In the genomic region with DNA sequence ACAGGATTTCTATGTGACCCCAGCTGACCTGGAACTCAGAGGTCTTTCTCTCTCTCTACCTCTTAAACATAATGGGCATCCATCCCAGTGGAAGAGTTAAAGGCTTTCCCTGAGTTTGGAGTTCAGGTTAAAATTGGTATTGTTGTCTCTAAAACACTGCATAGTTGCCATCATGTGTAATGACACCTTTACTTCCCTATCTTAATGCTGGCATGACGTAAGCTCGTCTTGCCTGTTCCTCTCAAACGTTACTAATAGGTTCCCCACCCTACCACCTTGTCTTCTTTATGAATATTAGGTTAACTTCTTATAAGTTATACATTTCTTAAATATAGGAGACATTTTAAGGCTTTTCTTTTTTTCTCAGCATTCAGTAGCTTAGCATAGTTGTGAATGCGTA, we compare ENCODE assay signal across 17 mouse cellular contexts. TPM values are rescaled to one million over a fixed set of nuclear protein-coding genes. Genes with fewer than 3 reads are reported as not detected.
DNase-seq lines count a peak whose midpoint lies in the region; ATAC-seq lines count a peak whose summit lies in the region.
"Had no signal": no experiment of that assay in that cellular context is flagged by ENCODE, and none has a peak within 500 bp of the region (broad histone marks: within the 10 kb centered on the region; RNA-seq: fewer than 3 reads in every experiment).

No protein-coding gene starts in this region.

- peak; percentile 78 for ATAC-seq in megakaryocyte, adult 5-6 weeks (ENCODE audit: poor library complexity, severe bottlenecking)
- peak; percentile 58; the same call in 1 of the 2 replicates for ATAC-seq in neutrophil, adult 5-6 weeks (ENCODE audit: extremely low read depth, insufficient number of reproducible peaks, low FRiP score, poor library complexity, severe bottlenecking)
- ATAC-seq: activated CD4-positive, CD25-positive, alpha-beta regulatory T cell, adult 4 months; CD4-positive, CD25-positive, alpha-beta regulatory T cell, adult 4 months; Patski had no signal

- DNase-seq in cerebellum, adult 9-11 months: no peak
- no peak for DNase-seq in kidney, postnatal 4 days
- DNase-seq: adrenal gland, adult 2 months; adrenal gland, adult 8-10 months; adrenal gland, postnatal 10 days; adrenal gland, postnatal 14 days; adrenal gland, postnatal 25 days; adrenal gland, postnatal 36 days; B cell, adult 2 months; cerebellum, adult 11 months; cerebellum, adult 11-12 months; cerebellum, adult 18-20 months had no signal

RNA-seq across cellular contexts. Expression of a gene that starts 26.3 kb away (rescaled TPM):
- total RNA-seq in megakaryocyte, adult 5-6 weeks (2015): 28.9 and 29.6 TPM in 2 replicates
- total RNA-seq in megakaryocyte, adult 5-6 weeks (2017): 27.6 and 32.9 TPM in 2 replicates
- 62.4 and 76.5 TPM in 2 replicates for total RNA-seq in neutrophil, adult 5-6 weeks (2017)

RNA-seq across cellular contexts. Expression of a gene that starts 34.9 kb away (rescaled TPM):
- 2.0 TPM in 1 of 2 replicates, not detected in the other for total RNA-seq in megakaryocyte, adult 5-6 weeks (2015)
- 0.24 TPM in 1 of 2 replicates, not detected in the other for total RNA-seq in megakaryocyte, adult 5-6 weeks (2017)
- total RNA-seq in neutrophil, adult 5-6 weeks (2017): 0.35 and 0.37 TPM in 2 replicates
